Mouse (Mus musculus) megakaryocyte progenitor cell, adult 5-6 weeks (primary cell): Measurements from ENCODE around the gene Edf1. TPM values are rescaled to one million over a fixed set of nuclear protein-coding genes. Genes with fewer than 3 reads are reported as not detected.

ENCODE experiments used
- ATAC-seq: replicated peaks from 2 replicates; pipeline ENCODE4 v1.8.0; 2016; ENCODE audit warnings: mild to moderate bottlenecking, moderate TSS enrichment, inconsistent platforms; ENCODE audit not compliant: poor library complexity
- total RNA-seq, 2 experiments: library from RNA; stranded (forward) in 1 of 2; stranded (reverse) in 1 of 2; fragments of 157-497, 149-512 nt in 1 of 2; fragments of 200-1000 nt in 1 of 2; gene quantifications; 2 replicates each; pipeline versions ENCODE4 v1.2.3 to v1.2.4; 2015 to 2017

Edf1 gene
- total RNA-seq, 2 experiments from 2014 or later: 128 to 144 TPM

GRCm38 (mm10) chr2:25581294-25581864 is 23.7 kb downstream of the Edf1 start, which contains the start of gene Ajm1:
Gene Ajm1 (minus strand): TSS chr2:25581757.
- peak; percentile 74 for ATAC-seq

GRCm38 (mm10) chr2:25581901-25582301 is 24.3 kb downstream of the Edf1 start:
- peak; percentile 3; the same call in 1 of the 2 replicates for ATAC-seq

GRCm38 (mm10) chr2:25582466-25583119 is 24.9 kb downstream of the Edf1 start:
- peak; percentile 42 for ATAC-seq

- no peak for ATAC-seq
Observed at GRCm38 (mm10) chr2:25583120-25583481, 25.5 kb downstream of the Edf1 start.

GRCm38 (mm10) chr2:25583571-25583970 is 25.9 kb downstream of the Edf1 start:
- ATAC-seq: no peak

- ATAC-seq: no peak
Observed at GRCm38 (mm10) chr2:25584152-25584551, 26.5 kb downstream of the Edf1 start.

GRCm38 (mm10) chr2:25584856-25585255 is 27.2 kb downstream of the Edf1 start:
- no peak for ATAC-seq

- no peak for ATAC-seq
Observed at GRCm38 (mm10) chr2:25585601-25586000, 28.0 kb downstream of the Edf1 start.

GRCm38 (mm10) chr2:25587290-25587689 is 29.6 kb downstream of the Edf1 start:
- no peak for ATAC-seq

- ATAC-seq: no peak
Observed at GRCm38 (mm10) chr2:25588227-25588907, 30.7 kb downstream of the Edf1 start.

GRCm38 (mm10) chr2:25591863-25592262 is 34.2 kb downstream of the Edf1 start:
- peak; percentile 87 for ATAC-seq

- ATAC-seq: no peak
Observed at GRCm38 (mm10) chr2:25596765-25597510, 39.3 kb downstream of the Edf1 start.

- ATAC-seq: no peak
Observed at GRCm38 (mm10) chr2:25598749-25599148, 41.1 kb downstream of the Edf1 start.

- ATAC-seq: no peak
Observed at GRCm38 (mm10) chr2:25600037-25600436, 42.4 kb downstream of the Edf1 start.

- no peak for ATAC-seq
Observed at GRCm38 (mm10) chr2:25602526-25602925, 44.9 kb downstream of the Edf1 start.

- peak; percentile 88 for ATAC-seq
Observed at GRCm38 (mm10) chr2:25607761-25608622, 50.3 kb downstream of the Edf1 start, which contains the start of gene Rabl6. Gene Rabl6 (minus strand): TSS chr2:25608521.

- ATAC-seq: peak; percentile 24
Observed at GRCm38 (mm10) chr2:25608671-25609070, 51.0 kb downstream of the Edf1 start.
